Mouse (Mus musculus): ENCODE results near the gene Ctsh.

DNA sequence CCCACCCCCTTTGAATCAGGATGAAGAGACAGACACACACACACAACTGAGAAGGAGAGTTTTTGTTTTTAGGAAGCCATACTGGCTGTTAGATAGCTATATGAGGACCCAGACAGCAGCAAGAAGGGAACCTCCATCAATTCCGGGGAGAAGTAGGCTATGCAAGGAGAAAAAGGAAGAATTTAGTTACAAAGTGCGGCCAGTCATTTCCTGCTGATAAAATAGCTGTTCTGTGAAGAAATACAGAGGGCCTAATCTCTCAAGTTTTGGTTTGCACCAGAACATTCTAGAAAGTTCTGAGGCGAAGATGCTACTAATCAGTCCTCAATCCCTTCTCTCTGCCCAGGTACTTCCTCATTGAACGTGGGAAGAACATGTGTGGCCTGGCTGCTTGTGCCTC lies 21.4 kb downstream of the Ctsh start:
- no peak for TF ChIP-seq EP300 (optimal IDR thresholded peaks at IDR 0.05)
- TF ChIP-seq CTCF (IDR thresholded peaks at IDR 0.05; ENCODE audit: low read depth): no peak
